Mouse (Mus musculus) embryonic facial prominence, embryonic 11.5 days (tissue): Measurements from ENCODE around the gene Nox3. TPM values are rescaled to one million over a fixed set of nuclear protein-coding genes. Genes with fewer than 3 reads are reported as not detected.
A peak's percentile ranks its signal among the peaks of the same experiment; 100 is the strongest.

ENCODE experiments used
- ATAC-seq: fragments of 200-750 bp; cut with Nextera tagmentation; replicated peaks from 2 replicates; pipeline ENCODE4 v1.8.0; 2017; ENCODE audit warnings: low read depth; ENCODE audit not compliant: insufficient number of reproducible peaks, low FRiP score, low TSS enrichment
- DNase-seq: peaks from one replicate; pipeline ENCODE4 v3.0.0-alpha.2; 2015; ENCODE audit warnings: low spot score
- H3K27ac ChIP-seq: fragments of 300-500 bp; sonication (generic); replicated peaks from 2 replicates; pipeline ENCODE4 v1.5.1; 2014; ENCODE audit warnings: mild to moderate bottlenecking, low read depth, low read length, control low read depth
- H3K27me3 ChIP-seq: fragments of 300-500 bp; sonication (generic); 2 replicates; pipeline ENCODE4 v1.6.1; 2014; ENCODE audit warnings: mild to moderate bottlenecking, low read length, moderate library complexity, mixed read lengths; ENCODE audit not compliant: control insufficient read depth, insufficient read depth
- H3K36me3 ChIP-seq: fragments of 300-500 bp; sonication (generic); replicated peaks from 2 replicates; pipeline ENCODE4 v1.6.1; 2014; ENCODE audit warnings: low read depth, mild to moderate bottlenecking, low read length, moderate library complexity, mixed read lengths; ENCODE audit not compliant: control insufficient read depth, insufficient read depth
- H3K4me1 ChIP-seq: fragments of 300-500 bp; sonication (generic); 2 replicates; pipeline ENCODE4 v1.6.1; 2014; ENCODE audit warnings: low read length, mixed read lengths; ENCODE audit not compliant: control insufficient read depth, insufficient read depth
- H3K4me2 ChIP-seq: fragments of 300-500 bp; sonication (generic); 2 replicates; pipeline ENCODE4 v1.6.1; 2014; ENCODE audit warnings: low read depth, mild to moderate bottlenecking, control low read depth, low read length, moderate library complexity
- H3K4me3 ChIP-seq: fragments of 300-500 bp; sonication (generic); 2 replicates; pipeline ENCODE4 v1.5.1; 2014; ENCODE audit warnings: low read depth, low read length, control low read depth
- H3K9ac ChIP-seq: fragments of 300-500 bp; sonication (generic); replicated peaks from 2 replicates; pipeline ENCODE4 v1.6.1; 2014; ENCODE audit warnings: mild to moderate bottlenecking, control low read depth, low read length
- H3K9me3 ChIP-seq: fragments of 300-500 bp; sonication (generic); replicated peaks from 2 replicates; pipeline ENCODE4 v1.6.1; 2016; ENCODE audit warnings: mild to moderate bottlenecking, low read length, inconsistent platforms, mixed read lengths; ENCODE audit not compliant: control insufficient read depth
- WGBS: fragments of 180-500 bp; shearing (Covaris S2); extraction: QIAGEN DNeasy Blood & Tissue Kit; methylation state at CpG from one replicate; pipeline ENCODE4 v1.1.7; 2014; 5-methylcytosine and 5-hydroxymethylcytosine counted together
- polyA plus RNA-seq: library from polyadenylated mRNA; unstranded; fragments of >200 nt; fragmentation: Nextera tagmentation; extraction: Ambion mirVana; gene quantifications from 2 replicates; pipeline ENCODE4 v1.2.1, GENCODE M21; 2014

Nox3 gene
- polyA plus RNA-seq = not detected in 2 replicates

DNA sequence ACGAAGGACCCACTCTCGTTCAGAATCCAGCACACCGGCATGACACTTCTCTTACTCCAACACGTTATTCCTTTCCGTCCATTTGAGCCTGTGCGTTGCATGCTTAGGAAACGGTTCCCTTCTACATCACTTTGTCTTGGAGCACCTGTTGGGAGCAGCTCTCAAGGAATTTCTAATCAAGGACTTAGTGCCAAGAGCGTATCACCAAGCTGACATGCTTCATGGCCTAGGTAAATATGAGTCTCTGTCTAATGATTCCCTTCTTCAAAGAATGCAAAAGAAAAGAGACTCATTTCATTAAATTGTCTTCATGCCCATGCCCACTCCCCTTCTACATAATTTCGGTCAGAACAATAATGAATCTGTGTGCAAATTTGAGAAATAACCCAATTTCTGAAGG, at the start of gene Nox3:
Gene Nox3 (minus strand): TSS at position 101 of the 400 bp plus-strand sequence.
- no peak within 1 kb of the TSS for H3K4me2 ChIP-seq
- ATAC-seq (no peak), DNase-seq (no peak)
- no peak within 1 kb of the TSS for H3K4me3 ChIP-seq
- no peak within 1 kb of the TSS for H3K9ac ChIP-seq
- no peaks in the 10 kb centered on the region for H3K27me3 ChIP-seq
- WGBS = 92% methylated on average over 9 of the region's 9 CpGs
- H3K4me1 ChIP-seq = no peaks in the 10 kb centered on the region
- no peaks in the 10 kb centered on the region for H3K9me3 ChIP-seq
- H3K27ac ChIP-seq = no peak within 1 kb of the TSS
- no peaks in the 10 kb centered on the region for H3K36me3 ChIP-seq

DNA sequence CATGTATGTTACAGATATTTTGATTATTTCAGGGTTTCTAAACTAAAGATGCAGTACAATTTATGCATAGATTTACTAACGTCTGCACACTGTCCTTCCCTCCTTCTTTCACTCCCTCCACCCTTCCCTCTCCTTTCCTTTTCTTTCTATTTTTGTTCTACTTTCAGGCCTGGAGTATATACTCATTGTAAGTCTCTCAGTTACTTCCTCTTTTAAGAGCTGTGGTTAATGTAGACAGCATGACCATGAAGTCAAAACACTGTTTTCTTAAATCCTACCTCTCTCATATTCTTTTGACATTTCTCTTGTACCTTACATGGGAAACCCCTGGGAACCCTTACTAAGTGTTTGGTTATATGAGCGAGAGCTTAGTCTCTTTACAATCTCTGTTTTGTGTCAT, 48.3 kb upstream of the Nox3 start:
- ATAC-seq (no peak), DNase-seq (no peak)
- Histone ChIP-seq H3K27me3 (no peaks in the 10 kb centered on the region), H3K9me3 (no peaks in the 10 kb centered on the region), H3K36me3 (no peaks in the 10 kb centered on the region), H3K4me3 (no peak overlapping the region), H3K9ac (no peak overlapping the region), H3K4me1 (no peaks in the 10 kb centered on the region), H3K4me2 (no peak overlapping the region), H3K27ac (no peak overlapping the region)
- 77% methylated on average over 2 of the region's 2 CpGs for whole genome bisulfite sequencing

DNA sequence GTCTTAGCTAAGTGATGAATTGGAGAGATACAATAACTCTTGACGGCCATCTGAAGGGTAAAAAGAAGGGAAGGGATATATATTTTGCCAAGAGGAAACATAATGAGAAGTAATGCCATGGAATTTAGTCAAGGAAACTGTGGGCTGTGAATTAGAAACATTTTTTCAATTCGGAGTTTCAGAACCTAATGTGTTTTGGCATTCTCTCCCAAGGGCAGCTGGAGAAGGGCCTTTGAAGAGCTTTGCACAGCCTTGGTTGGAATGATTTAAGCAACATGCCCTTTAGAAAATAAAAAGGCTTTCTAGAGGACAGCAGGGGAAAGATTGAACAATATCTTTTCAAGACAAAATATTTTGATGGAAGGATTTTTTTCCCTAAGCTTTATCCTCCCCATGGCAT, 40.9 kb upstream of the Nox3 start:
- H3K4me2 ChIP-seq = no peak overlapping the region
- no peak for DNase-seq
- WGBS = 86% methylated on average over 2 of the region's 2 CpGs
- no peak overlapping the region for H3K4me3 ChIP-seq
- ATAC-seq = no peak
- H3K9me3 ChIP-seq = no peaks in the 10 kb centered on the region
- no peak overlapping the region for H3K9ac ChIP-seq
- H3K27ac ChIP-seq = no peak overlapping the region
- H3K36me3 ChIP-seq = no peaks in the 10 kb centered on the region
- no peaks in the 10 kb centered on the region for H3K27me3 ChIP-seq
- no peaks in the 10 kb centered on the region for H3K4me1 ChIP-seq

DNA sequence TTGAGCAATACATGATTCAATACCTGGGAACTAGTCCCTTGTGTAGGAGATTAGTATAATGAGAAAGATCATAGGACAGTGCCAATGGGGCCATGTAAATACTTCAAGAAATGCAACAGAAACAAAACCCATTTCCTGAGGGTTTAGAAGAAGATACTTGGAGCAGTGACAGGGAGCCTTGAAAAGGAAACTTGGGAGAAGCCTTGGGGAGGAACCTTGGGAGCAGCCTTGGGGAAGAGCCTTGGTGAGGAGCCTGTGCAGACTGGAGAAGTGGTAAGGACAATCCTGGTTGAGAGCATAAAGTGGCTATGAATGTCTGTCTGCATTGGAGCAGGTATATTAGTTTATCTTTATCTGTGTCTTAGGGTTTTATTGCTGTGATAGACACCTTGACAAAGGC, 38.2 kb upstream of the Nox3 start:
- ATAC-seq (no peak), DNase-seq (no peak)
- no peaks in the 10 kb centered on the region for H3K4me1 ChIP-seq
- no peak overlapping the region for H3K9ac ChIP-seq
- no peaks in the 10 kb centered on the region for H3K9me3 ChIP-seq
- no peak overlapping the region for H3K4me3 ChIP-seq
- H3K4me2 ChIP-seq = no peak overlapping the region
- H3K27ac ChIP-seq = no peak overlapping the region
- no peaks in the 10 kb centered on the region for H3K36me3 ChIP-seq
- H3K27me3 ChIP-seq = no peaks in the 10 kb centered on the region

DNA sequence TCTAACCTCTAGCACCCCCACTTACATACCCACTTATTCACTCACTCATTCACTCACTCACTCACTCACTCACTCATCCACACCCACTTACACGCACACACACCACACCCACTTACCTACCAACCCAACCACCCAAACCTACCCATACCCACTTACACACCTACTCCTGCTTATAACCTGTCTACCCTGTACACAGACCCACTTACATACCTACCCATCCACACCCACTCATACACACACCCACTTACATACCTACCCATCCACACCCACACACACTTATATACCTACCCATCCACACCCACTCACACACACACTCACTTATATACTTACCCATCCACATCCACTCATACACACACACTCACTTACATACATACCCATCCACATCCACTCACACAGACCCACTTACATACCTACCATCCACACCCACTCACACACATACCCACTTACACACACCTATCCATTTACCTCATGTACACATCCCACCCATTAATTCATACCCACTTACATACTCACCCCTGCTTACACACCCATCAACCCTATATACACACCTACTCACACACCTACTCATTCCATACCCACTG, 9.4 kb upstream of the Nox3 start:
- DNase-seq (no peak), ATAC-seq (peak; percentile 62; the same call in 1 of the 2 replicates)
- H3K36me3 ChIP-seq = no peaks in the 10 kb centered on the region
- WGBS = 95% methylated on average over 1 of the region's 1 CpGs
- H3K4me3 ChIP-seq = no peak overlapping the region
- no peak overlapping the region for H3K9ac ChIP-seq
- no peaks in the 10 kb centered on the region for H3K4me1 ChIP-seq
- H3K27ac ChIP-seq = no peak overlapping the region
- H3K9me3 ChIP-seq = no peaks in the 10 kb centered on the region
- H3K4me2 ChIP-seq = no peak overlapping the region
- H3K27me3 ChIP-seq = no peaks in the 10 kb centered on the region

DNA sequence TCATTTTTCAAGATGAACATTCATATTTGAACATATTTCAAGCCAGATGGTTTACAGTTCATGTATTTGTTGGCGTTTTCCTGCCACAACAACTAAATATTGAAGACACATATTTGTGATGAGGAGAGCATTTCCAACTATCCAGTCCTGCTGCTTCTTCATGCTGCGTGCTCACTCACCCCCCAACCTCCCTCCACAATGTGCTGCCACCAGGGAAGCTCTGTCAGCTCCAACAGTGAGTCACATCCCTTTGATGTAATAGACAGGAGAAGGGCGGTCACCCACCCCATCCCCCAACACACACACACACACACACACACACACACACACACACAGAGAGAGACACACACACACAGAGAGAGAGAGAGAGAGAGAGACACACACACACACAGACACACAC, 6.3 kb upstream of the Nox3 start:
- Histone ChIP-seq H3K27ac (no peak overlapping the region), H3K9me3 (no peaks in the 10 kb centered on the region), H3K27me3 (no peaks in the 10 kb centered on the region), H3K9ac (no peak overlapping the region), H3K4me3 (no peak overlapping the region), H3K4me2 (no peak overlapping the region), H3K36me3 (no peaks in the 10 kb centered on the region), H3K4me1 (no peaks in the 10 kb centered on the region)
- 63% methylated on average over 3 of the region's 3 CpGs for WGBS
- DNase-seq (no peak), ATAC-seq (no peak)

DNA sequence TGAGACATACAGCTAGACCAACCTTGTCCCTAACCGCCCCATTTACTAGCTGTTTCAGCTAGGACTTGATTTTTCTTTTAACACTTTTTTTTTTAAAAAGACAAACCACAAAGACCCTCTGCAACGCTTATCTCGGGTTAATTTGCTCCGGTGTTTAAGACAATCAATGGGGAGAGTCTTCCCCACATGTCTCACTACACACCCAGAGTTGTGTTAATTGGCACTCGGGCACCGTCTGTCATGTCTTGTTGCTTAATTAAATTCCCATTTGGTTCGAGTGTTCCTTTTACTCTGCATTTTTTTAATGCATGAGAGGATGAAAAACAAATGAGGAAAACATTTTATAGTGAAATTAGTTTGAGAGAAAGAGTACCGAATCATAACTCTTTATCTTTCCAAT, 3.2 kb downstream of the Nox3 start:
- Histone ChIP-seq H3K4me2 (no peak overlapping the region), H3K27ac (no peak overlapping the region), H3K4me1 (no peaks in the 10 kb centered on the region), H3K27me3 (no peaks in the 10 kb centered on the region), H3K36me3 (no peaks in the 10 kb centered on the region), H3K4me3 (no peak overlapping the region), H3K9ac (no peak overlapping the region), H3K9me3 (no peaks in the 10 kb centered on the region)
- WGBS = 69% methylated on average over 8 of the region's 8 CpGs
- DNase-seq = no peak
- no peak for ATAC-seq

DNA sequence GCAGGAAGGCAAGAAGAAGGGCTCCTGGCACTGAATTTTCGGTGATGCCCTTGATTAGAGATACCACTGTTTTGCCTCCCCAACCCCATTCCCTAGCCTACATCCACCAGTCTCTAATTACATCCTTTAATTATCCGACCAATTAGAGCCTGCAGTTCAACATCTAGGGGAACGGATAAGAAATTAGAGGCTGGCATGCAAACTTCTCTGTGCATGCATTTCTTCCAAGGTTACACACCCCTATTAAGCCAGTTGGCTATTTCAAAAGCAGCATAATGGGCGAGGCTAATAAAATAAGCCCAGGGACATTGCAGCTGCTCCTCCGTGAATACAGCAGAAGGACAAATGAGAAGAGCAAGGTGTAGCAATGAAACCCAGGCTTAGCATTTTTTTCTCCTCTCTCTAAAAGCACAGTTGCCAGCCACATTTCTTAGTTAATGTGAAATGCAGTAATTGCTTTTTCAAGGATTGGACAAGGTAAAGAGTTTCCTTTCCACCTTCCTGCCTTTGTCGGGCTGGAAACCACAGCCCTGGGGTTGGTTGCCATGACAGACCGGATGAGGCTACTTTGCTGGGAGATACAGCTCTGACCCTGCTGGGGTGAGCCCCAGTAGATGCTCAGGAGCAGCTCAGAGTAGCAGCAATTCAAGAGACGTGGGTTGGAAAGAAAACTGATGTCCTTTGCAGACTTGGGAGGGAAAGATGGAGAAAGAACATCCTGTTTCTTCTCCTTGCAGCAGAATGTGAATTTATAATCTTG, 5.4 kb downstream of the Nox3 start:
- ATAC-seq = no peak
- no peak overlapping the region for H3K4me2 ChIP-seq
- H3K4me1 ChIP-seq = no peaks in the 10 kb centered on the region
- H3K9me3 ChIP-seq = no peaks in the 10 kb centered on the region
- no peak overlapping the region for H3K27ac ChIP-seq
- no peak overlapping the region for H3K9ac ChIP-seq
- no peaks in the 10 kb centered on the region for H3K36me3 ChIP-seq
- H3K4me3 ChIP-seq = no peak overlapping the region
- no peaks in the 10 kb centered on the region for H3K27me3 ChIP-seq
- 47% methylated on average over 8 of the region's 8 CpGs for WGBS
- peak; percentile 5 for DNase-seq
